Mouse (Mus musculus): ENCODE measurements around the gene Etl4. TPM values are rescaled to one million over a fixed set of nuclear protein-coding genes. Genes with fewer than 3 reads are reported as not detected.

The Etl4 gene
- total RNA-seq, 2 experiments from 2014 or later: 138 to 142 TPM

DNA sequence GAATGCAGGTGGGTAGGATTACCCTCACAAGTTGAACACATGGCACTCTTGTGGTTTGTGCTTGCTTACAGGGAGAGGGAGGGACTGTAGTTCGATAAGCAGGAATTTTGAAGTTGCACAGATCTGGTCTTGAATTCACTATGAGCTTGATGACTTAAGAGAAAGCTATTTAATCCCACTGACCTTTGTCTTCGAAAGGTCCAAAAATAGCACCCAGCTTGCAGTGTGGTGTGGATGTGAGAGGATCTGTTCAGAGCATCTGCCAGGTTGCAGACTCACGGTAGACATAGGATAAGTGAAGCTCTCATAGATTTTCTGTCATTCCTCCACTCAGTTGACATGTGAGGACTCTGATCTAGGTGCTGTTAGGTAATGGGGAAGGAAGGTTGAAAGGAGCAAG, 670.8 kb downstream of the Etl4 start:
- no peak for DNase-seq (ENCODE audit: extremely low spot score in 1 of 2, low spot score in 2 of 2)
- H3K4me3 ChIP-seq: no peak overlapping the region
- intact Hi-C loops (cut with DNase I): no loop called here
- no peak for TF ChIP-seq CTCF (IDR thresholded peaks at IDR 0.05)
- H3K27ac ChIP-seq: no peak overlapping the region

DNA sequence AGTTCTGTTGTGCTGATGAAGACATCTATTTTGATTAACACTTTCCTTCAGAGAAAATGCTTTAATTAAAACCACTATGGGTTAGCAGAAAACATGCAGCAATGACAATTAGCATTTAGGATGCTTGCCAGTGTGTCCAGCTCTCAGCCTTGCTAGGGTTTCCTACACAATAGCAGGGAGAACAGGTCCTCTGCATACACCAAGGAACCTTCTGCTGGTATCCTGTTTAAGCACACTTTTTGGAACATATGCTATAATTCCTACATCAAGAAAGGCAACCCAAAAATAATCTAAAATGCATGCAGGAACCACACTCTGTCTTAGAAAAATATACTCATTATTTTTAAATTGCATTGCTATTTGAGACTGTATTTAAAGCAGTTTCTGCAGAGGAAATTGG, 673.5 kb downstream of the Etl4 start:
- H3K27ac ChIP-seq: no peak overlapping the region
- no peak for TF ChIP-seq CTCF (IDR thresholded peaks at IDR 0.05)
- intact Hi-C loops (cut with DNase I): no loop called here
- no peak for DNase-seq (ENCODE audit: extremely low spot score in 1 of 2, low spot score in 2 of 2)
- H3K4me3 ChIP-seq: no peak overlapping the region

DNA sequence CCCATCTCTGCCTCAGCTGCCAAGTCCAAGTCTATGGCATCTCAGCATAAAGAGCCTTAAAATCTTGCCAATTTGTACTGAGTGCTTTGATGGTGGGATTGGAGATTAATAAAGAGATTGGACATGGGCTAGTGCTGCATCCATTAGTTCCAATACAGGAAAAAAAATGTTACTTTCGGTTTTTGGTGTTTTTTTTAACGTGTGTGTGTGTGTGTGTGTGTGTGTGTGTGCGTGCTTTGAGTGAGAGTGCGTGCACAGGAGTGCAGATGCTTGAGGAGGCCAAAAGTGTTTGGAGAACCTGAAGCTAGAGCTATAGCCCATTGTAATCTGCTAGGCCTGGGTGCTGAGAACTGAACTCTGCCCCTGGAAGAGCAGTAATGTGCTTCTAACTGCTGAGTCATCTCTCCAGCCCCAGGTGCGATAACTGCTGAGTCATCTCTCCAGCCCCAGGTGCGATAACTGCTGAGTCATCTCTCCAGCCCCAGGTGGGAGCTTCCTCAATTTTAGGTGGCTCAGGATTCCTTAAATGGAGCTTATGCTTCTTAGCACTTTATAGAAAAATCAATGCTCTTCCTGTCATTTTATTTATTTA, 674.1 kb downstream of the Etl4 start:
- DNase-seq (ENCODE audit: extremely low spot score in 1 of 2, low spot score in 2 of 2): no peak
- no peak for TF ChIP-seq CTCF (IDR thresholded peaks at IDR 0.05)
- H3K27ac ChIP-seq: no peak overlapping the region
- no peak overlapping the region for H3K4me3 ChIP-seq
- intact Hi-C loops (cut with DNase I): no loop called here

DNA sequence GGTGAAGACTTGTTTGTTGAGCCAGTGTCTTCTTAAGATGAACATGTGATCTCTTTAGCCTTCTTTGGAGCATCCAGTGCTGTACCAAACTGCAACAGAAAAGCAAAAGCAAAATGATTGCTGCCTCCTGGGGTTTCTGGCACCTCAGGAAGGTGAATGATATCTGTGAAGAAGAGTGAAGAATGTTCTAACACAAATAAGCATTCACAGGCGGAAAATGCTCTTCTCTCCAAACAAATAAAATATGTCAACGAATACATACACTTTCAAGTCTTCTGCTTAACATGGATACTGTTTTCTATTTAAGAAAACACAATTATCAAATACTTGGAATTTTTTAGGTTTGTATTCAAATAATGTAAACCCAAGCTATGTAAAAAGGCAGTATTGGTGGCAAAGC, 678.3 kb downstream of the Etl4 start:
- no peak for DNase-seq (ENCODE audit: extremely low spot score in 1 of 2, low spot score in 2 of 2)
- no peak overlapping the region for H3K4me3 ChIP-seq
- no peak for TF ChIP-seq CTCF (IDR thresholded peaks at IDR 0.05)
- no peak overlapping the region for H3K27ac ChIP-seq
- intact Hi-C loops (cut with DNase I): no loop called here

DNA sequence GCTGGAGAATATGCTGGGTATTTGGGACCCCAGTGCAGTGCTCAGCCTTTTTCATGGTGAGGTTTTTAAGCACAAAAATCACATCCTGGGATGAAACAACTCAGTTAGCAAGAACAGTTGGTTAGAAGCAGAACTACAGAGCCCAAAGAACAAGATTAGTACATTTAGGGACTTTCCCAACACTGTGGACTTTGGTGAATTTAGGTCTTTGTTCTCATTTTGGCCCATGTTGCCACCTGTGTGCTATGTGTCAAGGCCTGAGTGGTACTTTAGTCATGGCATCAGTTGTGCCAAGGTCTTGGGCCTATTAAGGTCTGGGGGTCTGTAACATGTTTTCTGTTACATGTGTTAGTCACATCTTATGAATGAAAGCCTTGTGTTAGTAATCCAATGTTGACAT, 679.1 kb downstream of the Etl4 start:
- no peak for DNase-seq (ENCODE audit: extremely low spot score in 1 of 2, low spot score in 2 of 2)
- no peak overlapping the region for H3K27ac ChIP-seq
- intact Hi-C loops (cut with DNase I): no loop called here
- H3K4me3 ChIP-seq: no peak overlapping the region
- no peak for TF ChIP-seq CTCF (IDR thresholded peaks at IDR 0.05)

DNA sequence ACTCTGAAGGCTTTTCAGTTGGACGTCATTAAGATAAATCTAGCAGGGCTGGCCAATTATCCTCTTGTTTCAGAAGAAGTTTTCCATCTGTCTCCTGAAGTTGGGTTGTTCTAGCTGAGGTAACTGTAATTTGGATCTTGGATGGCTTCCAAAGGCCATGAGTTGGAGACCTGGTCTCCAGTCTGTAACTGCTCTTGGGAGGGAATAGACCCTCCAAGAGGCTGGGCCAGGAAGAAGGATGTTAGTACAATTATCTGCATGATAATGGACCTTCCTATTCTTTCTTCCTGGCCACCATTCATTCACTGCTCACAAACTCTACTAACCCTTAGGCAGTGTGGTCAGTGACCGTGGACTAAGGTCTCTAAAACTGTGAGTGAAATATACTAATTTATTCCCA, 684.5 kb downstream of the Etl4 start:
- no peak for TF ChIP-seq CTCF (IDR thresholded peaks at IDR 0.05)
- H3K4me3 ChIP-seq: no peak overlapping the region
- no peak overlapping the region for H3K27ac ChIP-seq
- no peak for DNase-seq (ENCODE audit: extremely low spot score in 1 of 2, low spot score in 2 of 2)
- intact Hi-C loops (cut with DNase I): no loop called here

DNA sequence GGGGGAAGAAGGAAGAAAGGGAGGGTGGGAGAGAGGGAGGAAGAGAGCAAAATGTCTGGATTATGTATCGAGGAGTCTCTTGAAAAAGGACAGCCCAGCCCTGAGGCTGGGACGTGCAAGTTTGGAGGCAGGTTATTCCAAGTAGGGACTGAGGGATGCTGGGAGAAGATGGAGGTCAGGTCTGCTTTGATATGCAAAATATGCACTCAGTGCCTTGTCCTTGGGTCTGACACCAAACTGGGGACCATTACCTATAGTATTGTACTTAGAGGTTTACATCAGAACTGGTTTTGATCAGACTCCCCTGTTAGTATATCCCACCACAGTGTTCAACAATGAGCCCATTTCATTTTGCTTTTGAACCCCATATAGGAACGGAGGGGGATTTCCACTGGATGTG, 685.4 kb downstream of the Etl4 start:
- intact Hi-C loops (cut with DNase I): no loop called here
- H3K27ac ChIP-seq: no peak overlapping the region
- no peak for TF ChIP-seq CTCF (IDR thresholded peaks at IDR 0.05)
- no peak for DNase-seq (ENCODE audit: extremely low spot score in 1 of 2, low spot score in 2 of 2)
- H3K4me3 ChIP-seq: no peak overlapping the region

DNA sequence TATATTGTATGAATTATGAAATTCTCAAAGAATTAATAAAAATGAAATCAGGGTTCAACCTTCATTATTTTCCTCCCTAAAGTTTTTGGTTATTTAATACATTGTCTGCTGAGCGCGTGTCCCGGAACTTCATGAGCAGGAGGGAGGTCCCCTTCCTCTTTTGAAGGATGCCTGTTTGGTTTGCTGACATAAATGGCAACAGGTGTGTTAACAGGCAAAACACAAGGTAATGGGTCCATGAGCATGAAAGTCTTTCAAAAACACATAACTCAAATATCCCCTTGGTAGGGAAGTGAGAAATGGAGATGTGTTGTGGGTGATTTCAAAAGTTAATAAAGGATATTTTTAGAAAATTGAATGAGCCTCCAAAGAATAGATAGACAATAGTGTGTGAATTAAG, 687.0 kb downstream of the Etl4 start:
- Histone ChIP-seq H3K27ac (no peak overlapping the region), H3K4me3 (no peak overlapping the region)
- no peak for DNase-seq (ENCODE audit: extremely low spot score in 1 of 2, low spot score in 2 of 2)
- intact Hi-C loops (cut with DNase I): no loop called here
- TF ChIP-seq CTCF (IDR thresholded peaks at IDR 0.05): no peak

DNA sequence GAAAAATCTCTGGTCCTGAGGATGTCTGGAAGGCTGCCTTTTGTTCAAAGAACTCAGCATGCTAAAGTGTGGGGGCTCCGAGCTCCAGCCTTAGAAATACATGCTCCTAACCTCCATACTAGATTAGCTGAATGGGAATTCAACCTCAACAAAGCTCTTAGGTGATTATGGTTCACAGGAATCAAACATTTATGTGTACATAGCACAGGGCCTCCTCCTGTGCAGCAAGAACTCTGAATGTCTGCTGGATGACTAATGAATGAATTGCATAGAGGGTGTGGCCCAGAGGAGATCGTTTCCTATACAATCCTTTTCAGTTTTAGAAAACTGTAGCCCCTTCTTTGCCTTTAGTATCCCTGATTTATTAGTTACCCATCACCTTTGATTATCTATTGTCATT, 687.6 kb downstream of the Etl4 start:
- no peak for TF ChIP-seq CTCF (IDR thresholded peaks at IDR 0.05)
- intact Hi-C loops (cut with DNase I): no loop called here
- DNase-seq (ENCODE audit: extremely low spot score in 1 of 2, low spot score in 2 of 2): no peak
- Histone ChIP-seq H3K4me3 (no peak overlapping the region), H3K27ac (no peak overlapping the region)

DNA sequence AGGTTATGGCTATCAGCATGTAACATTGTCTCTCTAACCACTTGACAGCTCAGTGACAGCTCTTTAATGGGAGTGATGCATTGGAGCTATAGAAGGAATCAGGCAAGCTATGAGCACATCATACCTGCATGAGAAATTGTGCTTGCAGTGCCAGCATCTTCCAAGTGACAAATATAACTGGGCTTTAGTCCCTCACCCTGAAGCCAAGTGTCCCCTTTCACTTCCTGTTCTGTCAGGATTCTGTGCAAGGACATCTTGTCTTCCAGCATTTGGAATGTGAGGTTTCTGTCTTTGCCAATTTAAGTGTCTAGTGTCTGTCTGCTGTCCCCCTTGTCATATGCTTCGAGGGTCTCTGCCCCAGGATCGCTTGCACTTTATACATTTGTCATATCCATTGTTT, 693.1 kb downstream of the Etl4 start:
- intact Hi-C loops (cut with DNase I): no loop called here
- TF ChIP-seq CTCF (IDR thresholded peaks at IDR 0.05): no peak
- no peak for DNase-seq (ENCODE audit: extremely low spot score in 1 of 2, low spot score in 2 of 2)
- Histone ChIP-seq H3K27ac (no peak overlapping the region), H3K4me3 (no peak overlapping the region)

DNA sequence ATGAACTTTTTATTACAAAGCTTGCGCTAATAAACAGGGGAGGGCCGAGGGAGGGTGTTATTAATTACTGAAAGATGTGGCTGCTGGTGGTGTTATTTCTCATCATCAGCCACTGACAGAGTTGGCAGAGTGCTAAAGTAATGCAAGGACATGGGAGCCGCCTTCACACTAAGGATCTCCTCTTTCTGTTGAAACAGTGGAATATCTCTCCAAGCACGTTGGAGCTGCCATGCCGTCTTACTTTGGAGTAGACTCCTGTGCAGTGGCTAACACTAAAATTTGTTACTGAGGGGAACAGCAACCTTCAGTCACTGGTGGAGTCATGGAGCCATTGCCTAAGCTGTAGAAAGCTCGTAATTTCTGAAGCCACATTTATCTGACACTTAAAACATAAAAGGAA, 694.0 kb downstream of the Etl4 start:
- TF ChIP-seq CTCF (IDR thresholded peaks at IDR 0.05): no peak
- intact Hi-C loops (cut with DNase I): no loop called here
- DNase-seq (ENCODE audit: extremely low spot score in 1 of 2, low spot score in 2 of 2): no peak
- H3K27ac ChIP-seq: no peak overlapping the region
- no peak overlapping the region for H3K4me3 ChIP-seq

DNA sequence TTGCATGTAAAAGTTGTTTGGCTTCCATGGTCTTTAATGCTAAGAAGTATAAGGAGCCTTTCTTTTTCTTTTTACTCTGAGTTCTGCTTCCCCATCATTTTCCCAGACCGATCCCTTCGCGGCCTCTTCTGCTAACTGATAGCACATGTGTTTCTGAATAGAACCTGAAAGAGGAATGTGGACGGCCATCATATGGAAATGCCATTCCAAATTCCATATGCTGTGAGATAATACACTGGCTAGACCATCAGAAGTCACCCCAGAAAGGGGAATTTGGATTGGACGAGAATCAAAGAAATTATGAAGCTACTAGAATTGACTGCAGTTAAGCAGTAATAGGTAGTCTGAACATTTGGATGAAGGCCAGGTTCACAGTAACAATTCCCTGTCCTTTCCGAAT, 694.4 kb downstream of the Etl4 start:
- DNase-seq (ENCODE audit: extremely low spot score in 1 of 2, low spot score in 2 of 2): no peak
- Histone ChIP-seq H3K27ac (no peak overlapping the region), H3K4me3 (no peak overlapping the region)
- TF ChIP-seq CTCF (IDR thresholded peaks at IDR 0.05): no peak
- intact Hi-C loops (cut with DNase I): no loop called here

DNA sequence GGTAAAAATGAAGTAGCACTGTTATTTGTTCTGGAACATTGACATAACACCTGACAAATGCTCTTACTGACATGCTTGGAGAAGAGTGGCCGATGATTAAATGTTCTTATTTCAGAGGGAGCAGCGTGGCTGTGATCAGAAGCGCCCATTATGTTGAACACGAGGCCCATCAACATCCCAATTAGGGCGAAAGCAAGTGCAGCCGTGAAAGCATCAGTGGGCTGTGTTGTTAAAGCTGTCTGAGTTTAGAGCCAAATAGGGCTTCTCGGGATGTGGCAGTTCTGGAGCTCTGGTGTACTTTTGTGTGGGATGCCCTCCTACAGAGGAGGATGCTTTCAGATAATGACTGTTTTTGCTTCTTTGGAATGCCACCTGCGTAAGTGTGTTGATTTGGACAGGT, 699.6 kb downstream of the Etl4 start:
- peak in 1 of 2 experiments; percentile 15 for DNase-seq (ENCODE audit: extremely low spot score in 1 of 2, low spot score in 2 of 2)
- TF ChIP-seq CTCF (IDR thresholded peaks at IDR 0.05): no peak
- Histone ChIP-seq H3K27ac (no peak overlapping the region), H3K4me3 (no peak overlapping the region)
- intact Hi-C loops (cut with DNase I): no loop called here

All from left cerebral cortex, adult 2 months (tissue).